Mouse (Mus musculus): ENCODE data around the gene Bbs5. TPM values are rescaled to one million over a fixed set of nuclear protein-coding genes. Genes with fewer than 3 reads are reported as not detected.

The Bbs5 gene
- polyA plus RNA-seq, 1 experiment from 2014 or later, result 14.5 TPM

DNA sequence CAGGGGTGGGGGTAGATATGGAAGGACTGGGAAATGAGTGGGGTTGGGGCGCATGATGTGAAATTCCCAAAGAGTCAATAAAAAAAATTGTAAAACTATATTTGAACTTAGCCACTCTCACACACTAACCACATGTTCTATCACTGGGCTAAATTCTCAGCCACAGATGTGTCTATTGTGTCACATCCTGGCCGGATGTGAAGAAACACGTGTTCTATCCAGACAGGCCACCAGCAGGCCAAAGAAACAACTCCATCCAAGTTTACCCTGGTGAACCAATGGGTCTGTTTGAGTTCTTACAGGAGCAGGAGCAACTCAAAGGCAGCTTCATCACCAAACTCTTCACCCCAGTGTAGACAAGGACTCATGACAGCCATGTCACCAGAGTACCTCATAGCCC, 69.5 kb downstream of the Bbs5 start:
- H3K27me3 ChIP-seq (ENCODE audit: insufficient read depth, poor library complexity, severe bottlenecking), result 0 out of 2 replicates have a peak, but pooled peaks cover 7% of the 10 kb centered on the region
- no peak overlapping the region for H3K4me3 ChIP-seq
- 79% methylated on average over 3 of the region's 3 CpGs for WGBS
- H3K36me3 ChIP-seq, result no peaks in the 10 kb centered on the region
- no peak for DNase-seq (ENCODE audit: low spot score)
- H3K9me3 ChIP-seq, result no peaks in the 10 kb centered on the region
- no peak overlapping the region for H3K27ac ChIP-seq
- H3K4me1 ChIP-seq, result 0 out of 2 replicates have a peak, but pooled peaks cover 2% of the 10 kb centered on the region

Other genes starting within 250 kb of the Bbs5 start
- 0.60 and 1.3 TPM in 2 replicates for gene Lrp2, start 61.1 kb upstream of the Bbs5 start, polyA plus RNA-seq (2016; fragmentation: Nextera tagmentation; extraction: Ambion mirVana)
- gene Klhl41, start 22.9 kb downstream of the Bbs5 start, polyA plus RNA-seq (2016; fragmentation: Nextera tagmentation; extraction: Ambion mirVana), result 8.3 and 15.4 TPM in 2 replicates
- 19.5 and 23.0 TPM in 2 replicates for gene Fastkd1, start 66.3 kb downstream of the Bbs5 start, polyA plus RNA-seq (2016; fragmentation: Nextera tagmentation; extraction: Ambion mirVana)
- gene Ppig, start 75.4 kb downstream of the Bbs5 start, polyA plus RNA-seq (2016; fragmentation: Nextera tagmentation; extraction: Ambion mirVana), result 98.0 and 114 TPM in 2 replicates
- 1.0 and 1.3 TPM in 2 replicates for gene Ccdc173, start 142.4 kb downstream of the Bbs5 start, polyA plus RNA-seq (2016; fragmentation: Nextera tagmentation; extraction: Ambion mirVana)
- 19.8 and 21.5 TPM in 2 replicates for gene Phospho2, start 142.5 kb downstream of the Bbs5 start, polyA plus RNA-seq (2016; fragmentation: Nextera tagmentation; extraction: Ambion mirVana)
- gene Klhl23, start 174.8 kb downstream of the Bbs5 start, polyA plus RNA-seq (2016; fragmentation: Nextera tagmentation; extraction: Ambion mirVana), result 40.3 and 66.3 TPM in 2 replicates
- gene Ssb, start 214.4 kb downstream of the Bbs5 start, polyA plus RNA-seq (2016; fragmentation: Nextera tagmentation; extraction: Ambion mirVana), result 216 and 283 TPM in 2 replicates
- gene Mettl5, start 238.4 kb downstream of the Bbs5 start, polyA plus RNA-seq (2016; fragmentation: Nextera tagmentation; extraction: Ambion mirVana), result 37.1 and 38.3 TPM in 2 replicates

Data from heart, embryonic 10.5 days (tissue).